Mouse (Mus musculus): ENCODE data around the gene Tmem217.
"Not testable (repeated sequence)": the region's sequence is repeated elsewhere in the genome, so short reads cannot be mapped to it uniquely, and the experiment has no call there.

Tmem217 gene

GRCm38 (mm10) chr17:29502669-29503665 is 49.2 kb downstream of the Tmem217 start:
- no peak for DNase-seq (ENCODE audit: low spot score)

GRCm38 (mm10) chr17:29502005-29502668 is 50.0 kb downstream of the Tmem217 start:
- no peak for DNase-seq (ENCODE audit: low spot score)

GRCm38 (mm10) chr17:29500802-29501469 is 51.2 kb downstream of the Tmem217 start:
- DNase-seq (ENCODE audit: low spot score) = no peak

GRCm38 (mm10) chr17:29500243-29500740 is 51.9 kb downstream of the Tmem217 start:
- no peak for DNase-seq (ENCODE audit: low spot score)

GRCm38 (mm10) chr17:29499511-29499910 is 52.7 kb downstream of the Tmem217 start:
- DNase-seq (ENCODE audit: low spot score) = no peak

GRCm38 (mm10) chr17:29498952-29499351 is 53.2 kb downstream of the Tmem217 start:
- not testable (repeated sequence) for DNase-seq (ENCODE audit: low spot score)

- DNase-seq (ENCODE audit: low spot score) = no peak
These were observed 54.2 kb downstream of the Tmem217 start for GRCm38 (mm10) chr17:29498028-29498427.

GRCm38 (mm10) chr17:29497481-29497880 is 54.7 kb downstream of the Tmem217 start:
- not testable (repeated sequence) for DNase-seq (ENCODE audit: low spot score)

- DNase-seq (ENCODE audit: low spot score) = no peak
These were observed 55.2 kb downstream of the Tmem217 start for GRCm38 (mm10) chr17:29497071-29497354.

- DNase-seq (ENCODE audit: low spot score) = no peak
These were observed 55.7 kb downstream of the Tmem217 start for GRCm38 (mm10) chr17:29496211-29497070.

- no peak for DNase-seq (ENCODE audit: low spot score)
These were observed 57.5 kb downstream of the Tmem217 start for GRCm38 (mm10) chr17:29494732-29495076.

GRCm38 (mm10) chr17:29494062-29494731 is 58.0 kb downstream of the Tmem217 start:
- no peak for DNase-seq (ENCODE audit: low spot score)

- DNase-seq (ENCODE audit: low spot score) = no peak
These were observed 58.7 kb downstream of the Tmem217 start for GRCm38 (mm10) chr17:29493461-29493980.

GRCm38 (mm10) chr17:29492269-29493191 is 59.7 kb downstream of the Tmem217 start:
- DNase-seq (ENCODE audit: low spot score) = peak; percentile 76

GRCm38 (mm10) chr17:29491591-29492268 is 60.5 kb downstream of the Tmem217 start:
- peak; percentile 67 for DNase-seq (ENCODE audit: low spot score)

- no peak for DNase-seq (ENCODE audit: low spot score)
These were observed 61.2 kb downstream of the Tmem217 start, which contains the start of gene Pim1 for GRCm38 (mm10) chr17:29490713-29491581. Gene Pim1 (plus strand): TSS chr17:29490753.

GRCm38 (mm10) chr17:29489971-29490712 is 62.0 kb downstream of the Tmem217 start:
- DNase-seq (ENCODE audit: low spot score) = peak; percentile 98

Measured in lung, postnatal 25 days (tissue).